Mouse (Mus musculus): ENCODE measurements around the gene Gnat2.

The Gnat2 gene

DNA sequence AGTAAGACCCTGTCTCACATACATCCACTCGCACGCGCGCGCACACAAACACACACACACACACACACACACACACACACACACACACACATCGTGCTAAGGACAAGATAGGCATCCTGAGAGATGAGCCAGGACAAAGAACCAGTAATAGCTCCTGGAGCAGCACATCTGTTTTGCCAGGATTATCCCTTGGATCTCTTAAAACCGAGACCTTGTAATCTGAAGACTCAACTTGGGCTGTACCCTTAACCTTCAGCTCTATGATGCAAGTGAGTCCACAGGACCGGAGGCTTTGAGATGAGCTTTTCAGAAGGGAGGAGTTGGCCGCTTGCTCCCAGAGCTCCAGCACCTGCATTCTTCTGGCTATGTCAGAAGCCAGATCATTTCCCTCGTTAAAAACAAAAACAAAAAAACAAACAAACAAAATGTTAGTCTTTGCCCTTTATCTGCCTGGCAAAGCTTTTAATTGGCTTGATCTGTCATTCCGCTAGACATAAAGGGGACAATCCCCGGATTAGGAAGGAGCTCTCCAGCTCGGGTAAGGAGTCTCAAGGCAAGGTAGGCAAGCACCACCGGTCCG is at the start of gene Gnat2:
Gene Gnat2 (plus strand): TSS at position 254 of the 580 bp plus-strand sequence.
- DNase-seq, result no peak

GRCm38 (mm10) chr3:108044394-108045140 is 48.0 kb upstream of the Gnat2 start, which contains the start of gene Gstm4:
Gene Gstm4 (minus strand): TSS chr3:108044894.
- peak; percentile 90 to 94 for DNase-seq

DNA sequence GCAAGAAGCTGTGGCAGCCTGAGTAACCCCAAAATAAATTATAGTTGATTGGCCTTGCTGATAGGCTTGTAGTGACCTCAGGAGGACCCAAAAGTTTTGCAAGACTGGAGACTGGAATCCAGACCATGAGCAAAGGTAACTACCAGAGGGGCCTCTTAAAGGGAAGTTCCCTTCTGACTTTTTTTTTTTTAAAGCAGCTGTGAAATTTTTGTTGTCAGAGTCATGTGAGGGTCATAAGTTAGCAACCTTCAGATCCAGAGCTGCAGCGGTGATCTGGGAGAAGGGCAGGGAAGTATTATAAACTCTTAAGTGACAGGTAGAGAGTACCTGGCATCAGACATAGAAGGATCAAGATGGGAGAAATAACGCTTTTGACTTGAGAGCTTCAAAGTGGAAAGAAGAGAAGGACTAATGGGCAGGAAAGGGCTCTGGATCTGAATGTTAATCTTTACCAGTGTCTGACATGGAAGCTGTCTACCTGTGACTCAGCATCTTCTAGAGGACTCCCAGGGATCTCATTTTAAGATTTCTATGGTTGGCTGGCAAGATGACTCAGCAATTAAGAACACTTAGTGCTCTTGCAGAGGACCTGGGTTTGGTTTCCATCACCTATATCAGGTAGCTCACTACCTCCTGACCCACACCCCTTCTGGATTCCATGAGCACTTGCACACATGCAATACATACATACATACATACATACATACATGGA is 45.5 kb upstream of the Gnat2 start:
- no peak for DNase-seq

DNA sequence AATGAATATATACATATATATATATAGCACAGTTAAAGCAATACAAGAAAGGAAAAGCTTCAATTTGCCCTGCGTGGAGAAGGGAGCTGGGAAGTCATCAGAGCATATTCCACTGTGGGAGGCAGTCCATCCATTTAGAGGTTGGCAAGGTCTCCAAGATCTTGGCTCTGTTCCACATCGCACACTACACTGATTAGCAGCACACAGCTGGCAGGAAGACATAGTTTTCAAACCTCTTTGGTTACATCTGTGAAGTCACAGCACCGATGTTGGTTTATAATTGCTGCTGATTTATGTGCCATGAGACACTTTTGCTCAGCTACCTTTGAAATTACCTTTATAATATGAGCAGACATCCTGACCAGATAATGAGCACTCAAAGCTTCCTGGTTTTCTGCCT is 44.3 kb upstream of the Gnat2 start:
- DNase-seq, result no peak

- no peak for DNase-seq
Observed at GRCm38 (mm10) chr3:108050493-108050892, 42.1 kb upstream of the Gnat2 start.

- DNase-seq, result peak in 1 of 2 experiments; percentile 46
Observed at GRCm38 (mm10) chr3:108061420-108061819, 31.2 kb upstream of the Gnat2 start.

DNA sequence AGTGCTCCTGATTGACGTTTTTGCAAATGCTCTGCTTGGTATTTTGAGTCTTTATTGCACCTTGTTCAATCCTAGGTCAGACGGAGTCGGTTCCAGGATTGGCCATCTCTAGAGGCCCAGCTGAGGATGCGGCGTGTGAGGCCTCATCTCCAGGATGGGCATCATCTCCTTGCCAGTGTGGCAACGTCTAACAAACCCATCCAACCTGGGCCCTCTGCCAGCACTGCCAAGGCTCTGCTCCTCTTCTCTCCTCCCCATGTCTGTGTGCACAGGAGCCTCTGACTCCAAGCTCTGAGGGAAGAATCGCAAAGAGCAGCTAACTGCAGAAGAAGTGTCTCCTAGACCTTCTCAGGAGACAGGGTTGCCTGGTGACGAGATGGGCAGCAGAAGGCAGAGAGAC is 29.9 kb upstream of the Gnat2 start:
- DNase-seq, result peak in 1 of 2 experiments; percentile 22

GRCm38 (mm10) chr3:108064672-108065071 is 27.9 kb upstream of the Gnat2 start:
- no peak for DNase-seq

GRCm38 (mm10) chr3:108065551-108065950 is 27.0 kb upstream of the Gnat2 start:
- DNase-seq, result peak in 1 of 2 experiments; percentile 12

- DNase-seq, result peak in 1 of 2 experiments; percentile 8
Observed at GRCm38 (mm10) chr3:108067370-108067934, 25.1 kb upstream of the Gnat2 start.

- DNase-seq, result peak in 1 of 2 experiments; percentile 12
Observed at GRCm38 (mm10) chr3:108068826-108069225, 23.8 kb upstream of the Gnat2 start.

GRCm38 (mm10) chr3:108069231-108069870 is 23.2 kb upstream of the Gnat2 start:
- DNase-seq, result peak; percentile 32 to 39

GRCm38 (mm10) chr3:108070295-108071293 is 22.0 kb upstream of the Gnat2 start:
- DNase-seq, result peak; percentile 77 to 81

- DNase-seq, result no peak
Observed at GRCm38 (mm10) chr3:108072983-108073569, 19.5 kb upstream of the Gnat2 start.

GRCm38 (mm10) chr3:108076836-108077235 is 15.8 kb upstream of the Gnat2 start:
- DNase-seq, result no peak

- DNase-seq, result no peak
Observed at GRCm38 (mm10) chr3:108081681-108082080, 10.9 kb upstream of the Gnat2 start.

DNA sequence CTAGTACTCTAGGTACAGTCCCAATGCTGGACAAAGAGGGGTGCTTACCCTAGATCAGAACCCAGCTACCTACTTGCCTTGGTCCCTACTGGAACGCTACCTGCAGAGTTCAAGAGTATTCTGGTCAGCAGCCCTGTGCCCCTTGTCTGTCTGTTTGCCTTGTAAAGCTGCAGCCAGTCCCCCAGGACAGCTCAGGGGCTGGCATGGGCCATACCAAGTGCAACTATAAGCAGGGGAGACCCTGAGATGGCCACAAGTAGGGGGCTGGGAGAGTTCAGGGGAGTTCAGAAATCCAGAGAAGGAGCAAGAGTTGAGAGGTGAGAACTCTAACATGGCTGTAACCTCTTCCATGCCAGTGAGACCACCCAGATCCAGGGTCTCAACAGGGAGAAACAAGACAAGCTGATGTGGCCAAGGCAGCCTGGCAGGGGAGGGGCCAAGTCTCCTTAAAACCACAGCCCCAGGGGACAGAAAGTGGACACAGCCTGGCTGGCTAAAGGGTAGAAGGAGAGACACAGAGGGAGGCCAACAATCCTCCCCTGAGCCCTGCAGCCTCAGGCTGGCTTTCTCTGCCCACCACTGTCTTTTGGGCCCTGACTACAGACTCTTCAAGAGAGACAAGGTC is 10.2 kb upstream of the Gnat2 start:
- no peak for DNase-seq

GRCm38 (mm10) chr3:108083161-108083560 is 9.4 kb upstream of the Gnat2 start:
- no peak for DNase-seq

DNA sequence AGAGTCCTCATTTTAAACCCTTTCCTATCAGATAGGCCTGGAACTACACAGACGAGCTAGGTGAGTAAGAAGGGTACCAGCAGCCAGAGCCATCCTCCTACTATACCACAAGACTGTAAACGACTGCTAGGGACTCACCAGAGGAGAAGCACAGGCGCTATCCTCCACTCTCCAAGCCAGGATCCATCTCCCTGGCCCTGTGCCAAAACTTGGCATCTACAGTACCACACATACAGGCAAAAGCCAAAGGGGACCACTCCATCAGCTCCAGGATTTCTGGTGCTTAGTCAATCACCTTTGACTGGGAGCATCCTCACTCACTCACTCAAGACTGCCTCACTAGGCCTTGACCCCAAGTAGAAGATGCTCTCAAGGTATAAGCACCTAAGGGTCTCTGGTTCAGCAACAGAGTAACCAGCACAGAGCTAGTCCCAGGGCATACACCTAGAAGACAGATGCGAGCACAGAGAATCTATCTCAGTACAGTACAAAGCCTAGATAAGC is 8.6 kb upstream of the Gnat2 start:
- no peak for DNase-seq

- DNase-seq, result no peak
Observed at GRCm38 (mm10) chr3:108084767-108085270, 7.8 kb upstream of the Gnat2 start.
